Mouse (Mus musculus): ENCODE data around the gene Dpysl5.

Gene Dpysl5

DNA sequence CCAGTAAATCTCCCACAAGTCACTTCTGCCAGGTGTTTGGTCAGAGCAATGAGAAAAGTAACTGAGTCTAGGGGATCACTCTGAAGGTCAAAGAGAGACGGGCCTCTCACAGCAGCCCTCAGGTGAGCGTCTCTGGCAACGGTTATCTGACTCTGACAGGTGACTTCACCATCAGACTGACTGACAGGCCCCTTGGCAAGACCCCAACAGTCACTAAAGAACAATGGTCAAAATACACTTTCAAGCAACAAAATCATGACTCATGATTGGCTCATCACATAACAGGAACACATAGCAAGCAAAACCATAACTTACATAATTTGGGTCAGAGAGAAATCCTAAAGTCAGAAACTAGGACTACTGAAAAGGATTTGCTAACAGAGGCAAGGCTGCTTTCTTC, 9.5 kb upstream of the Dpysl5 start:
- no peak for DNase-seq (ENCODE audit: low spot score in 2 of 2)

DNA sequence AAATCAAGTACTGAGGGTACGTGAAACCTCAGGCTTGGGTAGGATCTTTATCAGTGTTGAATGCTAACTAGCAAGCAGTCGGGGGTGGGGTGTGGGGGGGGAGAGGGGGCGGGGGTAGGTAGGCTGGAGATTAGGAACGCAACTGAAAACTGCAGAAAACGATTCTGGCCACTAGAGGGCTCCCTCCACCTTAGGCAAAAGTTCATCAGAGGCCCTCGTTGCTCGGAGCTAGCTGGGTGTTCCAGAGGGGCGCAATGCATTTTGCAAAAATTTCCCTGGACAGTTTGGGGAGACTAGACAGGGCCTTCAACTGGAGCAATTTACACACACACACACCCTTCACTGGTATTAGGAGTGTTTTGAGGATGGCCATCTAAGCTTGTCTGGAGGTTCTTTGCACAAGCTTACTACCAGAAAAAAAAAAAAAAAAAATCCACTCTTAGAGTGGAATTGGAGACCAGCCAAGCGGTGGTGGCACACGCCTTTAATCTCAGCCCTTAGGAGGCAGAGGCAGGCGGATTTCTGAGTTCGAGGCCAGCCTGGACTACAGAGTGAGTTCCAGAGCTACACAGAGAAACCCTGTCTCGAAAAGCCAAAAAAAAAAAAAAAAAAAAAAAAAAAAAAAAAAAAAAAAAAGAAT, 1.5 kb upstream of the Dpysl5 start:
- peak; percentile 23 to 82 for DNase-seq (ENCODE audit: low spot score in 2 of 2)

DNA sequence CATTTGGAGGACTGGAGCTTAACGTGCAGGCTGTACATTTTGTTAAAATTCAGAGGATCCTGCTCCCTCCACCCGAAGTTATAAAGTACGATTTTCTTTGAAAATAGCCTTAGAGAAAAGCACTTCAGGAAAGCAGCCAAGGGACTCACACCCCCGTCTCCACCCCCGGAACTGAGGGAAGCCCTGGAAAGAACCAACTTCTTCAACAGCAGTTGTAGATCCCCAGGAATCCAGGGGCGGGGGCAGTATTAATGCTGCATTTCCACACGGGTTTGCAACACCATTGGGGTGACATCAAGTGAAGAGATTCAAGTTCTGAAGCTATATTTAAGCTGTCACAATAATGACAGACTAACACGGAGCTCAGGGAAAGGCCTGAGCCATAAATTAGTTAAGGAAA, 878 bp upstream of the Dpysl5 start:
- peak; percentile 40 to 74 for DNase-seq (ENCODE audit: low spot score in 2 of 2)

DNA sequence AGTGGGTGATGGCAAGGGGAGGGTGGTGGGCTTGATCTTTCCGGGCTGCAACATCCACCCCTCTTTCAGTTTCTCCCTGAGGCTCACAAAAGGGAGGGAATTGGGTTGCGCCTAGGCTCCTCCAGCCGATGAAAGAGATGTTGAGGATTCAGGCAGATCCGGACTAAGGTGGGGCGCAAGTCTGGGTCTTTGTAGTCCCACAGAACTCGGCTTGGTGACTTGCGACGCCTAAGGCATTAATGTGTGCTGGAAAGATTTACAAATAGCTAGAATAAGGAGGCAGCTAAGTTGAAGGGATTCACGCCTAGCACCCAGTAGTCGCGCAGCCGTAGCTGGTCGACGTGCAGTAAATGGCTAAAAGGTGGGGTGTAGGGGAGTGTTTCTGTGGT, 632 bp downstream of the Dpysl5 start:
- peak in 1 of 2 experiments; percentile 6 for DNase-seq (ENCODE audit: low spot score in 2 of 2)

DNA sequence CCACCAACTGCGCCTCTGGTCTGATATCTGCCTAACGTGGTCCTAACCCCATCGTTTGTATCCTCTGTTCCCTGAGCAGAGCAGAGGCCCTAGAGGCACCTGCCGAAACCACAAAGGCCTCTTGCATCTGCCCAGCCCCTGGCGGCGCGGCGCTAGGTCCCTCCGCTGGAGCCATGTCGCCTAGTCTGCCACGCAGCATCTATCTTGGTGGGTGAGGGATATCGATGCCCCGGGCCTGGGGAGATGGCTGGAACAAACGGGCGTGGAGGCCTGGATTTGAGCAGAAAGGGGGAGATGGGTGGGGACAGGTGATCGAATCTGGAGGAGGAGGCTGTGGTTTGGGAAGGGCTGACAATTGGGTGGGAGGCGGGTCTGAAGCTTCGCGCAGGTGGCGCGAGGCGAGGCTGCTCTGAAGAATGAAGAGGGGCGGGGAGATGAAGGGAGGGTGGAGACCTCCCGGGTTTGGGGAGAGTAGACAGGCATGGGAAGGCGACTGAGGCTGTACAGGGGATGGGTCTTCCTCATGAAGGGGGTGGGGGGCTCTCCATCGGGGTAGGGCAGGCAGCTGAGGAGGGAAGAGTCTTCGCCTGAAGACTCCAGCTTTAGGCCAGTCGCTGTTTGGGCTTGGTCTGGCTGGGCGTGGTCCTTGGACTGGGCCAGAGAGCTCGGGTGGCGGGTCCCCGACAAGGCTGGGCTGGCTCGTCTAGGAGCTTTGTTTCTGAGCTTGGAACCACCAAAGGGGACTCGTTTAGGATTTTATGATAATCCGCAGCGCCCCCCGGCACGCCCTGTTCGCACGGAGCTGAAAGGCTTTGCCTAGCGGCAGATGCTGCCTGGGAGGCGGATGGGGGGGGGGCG, 1.3 kb downstream of the Dpysl5 start:
- DNase-seq (ENCODE audit: low spot score in 2 of 2): peak in 1 of 2 experiments; percentile 15

DNA sequence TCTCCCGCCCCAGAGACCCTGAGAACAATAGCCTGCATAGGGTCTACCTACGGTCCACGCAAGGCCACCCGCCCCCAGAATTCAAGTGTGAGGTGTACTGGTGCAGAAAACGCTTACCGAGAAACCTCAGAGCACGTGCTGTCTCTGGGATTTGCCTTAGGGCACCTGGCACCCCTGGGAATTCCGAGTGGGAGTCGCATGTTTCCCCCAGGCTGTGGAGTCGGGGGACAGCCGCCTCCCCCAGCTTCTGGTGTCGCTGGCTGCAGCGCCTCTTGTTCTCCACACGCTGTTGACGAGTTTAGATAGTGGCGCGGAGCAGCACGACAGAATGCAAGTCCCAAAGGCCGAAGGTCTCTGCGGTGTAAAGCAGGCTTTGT, 1.9 kb downstream of the Dpysl5 start:
- peak in 1 of 2 experiments; percentile 8 for DNase-seq (ENCODE audit: low spot score in 2 of 2)

DNA sequence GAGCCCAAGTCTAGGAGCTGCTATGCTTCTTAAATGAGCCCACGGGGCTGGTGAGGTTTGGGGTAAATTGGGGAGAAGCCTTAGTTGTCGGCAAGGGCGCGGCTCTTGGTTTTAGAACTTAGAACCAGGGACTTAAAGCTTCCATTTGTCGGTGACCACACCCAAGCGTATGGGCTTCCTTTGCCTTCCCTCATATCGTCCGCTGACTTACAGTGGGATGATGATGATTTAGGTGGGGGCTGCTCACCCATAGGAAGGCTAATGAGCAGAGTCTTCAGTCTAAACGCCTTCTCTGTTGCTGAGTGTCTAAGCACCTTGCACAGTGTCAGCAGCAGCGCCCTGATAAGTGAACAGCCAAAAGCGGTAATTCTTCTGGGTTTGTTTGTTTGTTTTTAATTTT, 2.3 kb downstream of the Dpysl5 start:
- no peak for DNase-seq (ENCODE audit: low spot score in 2 of 2)

DNA sequence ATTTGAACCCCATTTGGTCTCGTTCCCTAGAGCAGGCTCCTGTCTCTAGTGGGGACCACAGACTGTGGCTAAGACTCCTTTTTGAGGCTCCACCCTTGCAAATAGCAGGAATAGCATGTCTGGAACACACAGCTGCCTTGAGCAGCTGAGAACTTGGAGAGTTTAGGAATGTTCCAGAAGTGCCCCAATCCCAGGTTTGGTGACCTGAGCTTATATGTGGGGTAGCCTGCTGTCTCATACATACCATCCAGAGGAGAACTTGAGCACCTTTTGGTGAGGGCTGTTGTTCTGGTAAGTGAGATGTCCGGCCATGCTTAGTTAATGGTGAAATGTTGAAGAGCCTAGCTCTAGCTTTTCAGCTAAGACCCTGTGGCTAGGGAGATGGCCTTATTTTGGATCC, 4.9 kb downstream of the Dpysl5 start:
- DNase-seq (ENCODE audit: low spot score in 2 of 2): no peak

DNA sequence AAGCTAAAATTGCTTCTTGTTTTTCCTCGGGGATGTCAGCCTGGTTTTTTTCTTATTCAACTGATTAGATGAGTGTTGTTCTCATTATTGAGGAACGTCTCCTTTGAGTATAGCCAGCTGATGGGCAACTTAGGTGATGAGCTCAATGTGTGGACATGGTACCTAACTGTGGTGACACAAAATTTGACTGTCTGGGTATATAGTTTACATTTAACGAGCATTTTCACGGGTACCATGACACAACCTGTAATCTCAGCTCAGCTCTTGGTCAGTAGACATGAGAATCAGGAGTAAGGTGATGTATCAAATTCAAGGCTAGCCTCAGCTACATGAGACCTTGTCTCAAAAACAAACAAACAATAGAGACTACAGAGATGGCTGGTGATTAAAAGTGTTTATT, 6.1 kb downstream of the Dpysl5 start:
- DNase-seq (ENCODE audit: low spot score in 2 of 2): no peak

DNA sequence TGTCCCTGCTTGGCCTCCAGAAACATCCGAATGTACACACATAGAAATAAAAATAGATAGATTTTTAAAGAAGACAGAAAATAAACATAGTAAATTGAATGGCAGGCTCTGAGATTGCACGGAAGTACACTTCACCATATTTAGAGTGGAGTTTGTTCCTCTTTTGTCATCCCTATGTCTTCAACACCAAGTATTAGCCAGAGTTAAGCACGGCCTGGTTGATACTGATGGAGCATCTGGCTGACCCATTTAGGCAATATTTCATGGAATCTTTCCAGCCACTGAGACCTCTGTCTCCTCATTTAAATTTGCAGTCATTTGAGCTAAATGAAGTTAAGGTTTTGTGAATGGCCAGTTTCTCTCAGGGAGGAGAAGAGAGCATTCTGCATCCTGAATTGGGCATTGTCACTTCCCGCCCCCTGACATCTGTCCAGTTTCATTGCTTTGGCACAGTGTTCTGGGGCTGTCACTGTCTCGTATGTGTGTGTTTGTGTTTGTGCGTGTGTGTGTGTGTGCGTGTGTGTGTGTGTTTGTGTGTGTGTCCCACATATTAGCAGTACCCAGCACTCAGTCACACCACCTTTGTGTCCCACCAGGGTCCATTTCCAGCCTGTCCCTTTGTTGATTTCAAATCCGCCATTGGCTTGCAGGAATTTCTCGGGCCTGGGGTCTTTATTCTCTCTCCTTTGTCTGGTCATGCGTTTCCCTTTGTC, 6.8 kb downstream of the Dpysl5 start:
- DNase-seq (ENCODE audit: low spot score in 2 of 2): peak in 1 of 2 experiments; percentile 25

DNA sequence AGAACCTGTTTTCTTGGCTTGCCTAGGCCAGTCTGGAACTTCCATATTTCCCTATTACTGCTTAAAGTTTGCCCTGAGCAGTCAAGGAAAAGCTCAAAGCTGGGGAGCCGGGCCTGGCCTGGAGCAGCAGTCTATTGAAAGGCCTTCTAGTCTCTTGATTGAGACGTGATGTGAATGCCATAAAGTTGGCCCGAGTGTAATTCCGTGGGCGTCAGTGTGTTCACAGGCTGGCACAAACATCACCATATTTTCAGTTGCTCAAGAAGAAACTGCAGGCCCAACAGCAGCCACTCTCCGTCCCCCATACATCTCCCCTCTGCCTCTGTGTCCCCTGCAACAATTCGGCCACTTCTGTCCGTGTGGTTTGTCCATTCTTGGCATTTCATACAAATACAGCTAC, 10.6 kb downstream of the Dpysl5 start:
- DNase-seq (ENCODE audit: low spot score in 2 of 2): no peak

DNA sequence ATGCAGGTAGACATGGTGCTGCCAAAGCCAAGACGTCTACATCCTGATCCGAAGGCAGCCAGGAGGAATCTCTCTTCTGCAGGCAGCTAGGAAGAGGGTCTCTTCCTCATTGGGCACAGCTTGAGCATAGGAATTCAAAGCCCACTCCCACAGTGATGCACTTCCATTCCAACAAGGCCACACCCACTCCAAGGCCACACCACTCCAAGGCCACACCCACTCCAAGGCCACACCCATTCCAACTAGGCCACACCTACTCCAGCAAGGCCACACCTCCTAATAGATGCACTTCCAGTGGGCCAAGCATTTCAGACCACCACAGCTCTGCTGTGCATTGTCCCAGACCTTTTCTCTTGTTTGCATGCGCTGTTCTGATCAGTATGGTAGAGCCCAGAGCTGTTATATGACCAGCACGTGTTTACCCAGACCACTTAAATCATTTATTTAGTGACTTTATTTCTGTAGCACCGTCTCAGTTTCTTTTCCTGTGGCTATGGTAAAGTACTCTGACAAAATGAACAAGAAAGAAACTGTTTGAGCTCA, 14.9 kb downstream of the Dpysl5 start:
- no peak for DNase-seq (ENCODE audit: low spot score in 2 of 2)

DNA sequence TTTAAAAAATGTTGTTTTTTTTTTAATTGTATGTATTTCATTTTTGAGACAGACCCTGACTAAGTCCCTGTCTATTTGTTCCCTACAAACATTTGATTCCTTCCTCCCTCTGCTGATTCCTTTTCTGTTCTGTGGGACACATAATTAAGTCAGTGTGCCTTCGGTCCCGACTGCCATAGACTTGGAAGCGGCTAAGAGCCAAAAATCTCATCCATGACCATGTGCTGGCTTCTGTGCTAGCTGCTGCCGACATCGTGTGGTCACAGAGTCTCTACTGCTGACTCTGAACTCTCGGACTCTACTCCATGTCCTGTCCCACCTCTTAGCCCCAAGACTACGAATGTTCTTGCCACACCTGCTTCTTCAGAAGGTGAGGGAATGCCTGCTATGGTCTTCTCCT, 21.1 kb downstream of the Dpysl5 start:
- no peak for DNase-seq (ENCODE audit: low spot score in 2 of 2)

DNA sequence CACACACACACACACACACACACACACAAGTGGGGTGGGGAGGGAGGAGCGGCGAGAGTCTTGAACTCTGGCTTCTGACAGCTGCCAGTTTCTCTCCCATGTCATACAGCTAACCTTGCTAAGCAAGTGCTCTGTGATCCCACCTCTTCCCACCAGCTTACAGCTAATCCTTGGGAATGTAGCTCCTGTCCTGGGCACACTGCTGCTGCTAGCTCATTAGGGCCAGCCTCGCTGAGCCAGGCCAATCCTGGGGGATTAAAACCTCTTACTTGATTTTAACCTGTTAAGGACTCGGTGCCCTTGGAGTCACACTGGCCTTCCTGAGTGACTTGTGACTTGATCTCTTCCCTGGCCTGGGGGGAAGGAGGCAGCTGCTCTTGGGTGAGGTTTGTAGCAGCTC, 23.3 kb downstream of the Dpysl5 start:
- no peak for DNase-seq (ENCODE audit: low spot score in 2 of 2)

DNA sequence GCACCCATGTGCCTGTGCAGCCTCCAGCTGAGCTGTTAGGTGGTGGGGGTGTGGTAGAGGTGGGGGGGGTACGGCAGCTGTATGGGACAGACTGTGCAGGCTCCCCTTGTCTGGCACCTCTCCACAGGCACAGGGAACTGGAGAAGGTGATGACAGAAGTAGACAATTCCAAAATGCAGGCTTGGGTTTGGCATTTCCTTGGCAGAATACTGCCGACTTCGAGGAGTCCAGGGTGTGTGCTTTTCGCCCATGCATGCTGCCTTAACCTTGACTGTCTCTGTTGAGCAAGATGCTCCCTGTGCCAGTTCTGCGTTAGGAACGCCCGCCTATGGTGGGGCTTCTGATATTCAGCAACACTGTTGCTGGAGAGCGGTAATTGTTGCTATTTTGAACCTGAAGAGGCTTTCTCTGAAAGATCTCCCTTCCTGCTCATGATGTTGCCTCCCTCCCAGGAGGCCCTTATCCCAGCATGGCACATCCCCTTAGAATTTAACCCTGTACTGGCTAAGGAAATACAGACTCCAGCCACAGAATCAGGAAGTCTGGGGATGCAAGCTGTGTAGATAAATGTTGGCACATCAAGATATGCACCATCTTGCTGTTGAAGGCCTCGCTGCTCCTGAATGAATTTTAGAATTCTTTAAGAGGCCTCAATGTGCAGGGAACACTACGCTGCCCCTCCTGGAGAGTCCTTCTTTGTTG, 26.9 kb downstream of the Dpysl5 start:
- peak in 1 of 2 experiments; percentile 13 for DNase-seq (ENCODE audit: low spot score in 2 of 2)

DNA sequence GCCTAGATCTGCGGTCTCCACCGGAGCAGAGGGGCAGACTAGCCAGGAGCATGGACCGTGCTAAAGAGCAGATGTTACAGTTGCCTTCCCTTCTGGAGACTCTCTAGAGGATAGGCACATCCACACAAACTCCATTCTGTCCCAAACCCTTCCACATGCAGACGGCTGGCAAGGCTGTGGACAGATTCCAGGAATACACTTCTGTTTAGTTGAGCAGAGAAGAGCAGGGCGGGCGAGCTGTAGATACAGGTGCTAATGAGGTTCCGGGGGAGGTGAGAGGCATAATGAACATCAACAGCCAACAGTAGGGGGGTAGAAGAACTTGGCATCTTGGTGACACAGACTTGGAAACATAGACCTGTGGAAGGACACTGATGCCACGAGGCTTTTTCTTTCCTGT, 28.2 kb downstream of the Dpysl5 start:
- DNase-seq (ENCODE audit: low spot score in 2 of 2): peak in 1 of 2 experiments; percentile 41

DNA sequence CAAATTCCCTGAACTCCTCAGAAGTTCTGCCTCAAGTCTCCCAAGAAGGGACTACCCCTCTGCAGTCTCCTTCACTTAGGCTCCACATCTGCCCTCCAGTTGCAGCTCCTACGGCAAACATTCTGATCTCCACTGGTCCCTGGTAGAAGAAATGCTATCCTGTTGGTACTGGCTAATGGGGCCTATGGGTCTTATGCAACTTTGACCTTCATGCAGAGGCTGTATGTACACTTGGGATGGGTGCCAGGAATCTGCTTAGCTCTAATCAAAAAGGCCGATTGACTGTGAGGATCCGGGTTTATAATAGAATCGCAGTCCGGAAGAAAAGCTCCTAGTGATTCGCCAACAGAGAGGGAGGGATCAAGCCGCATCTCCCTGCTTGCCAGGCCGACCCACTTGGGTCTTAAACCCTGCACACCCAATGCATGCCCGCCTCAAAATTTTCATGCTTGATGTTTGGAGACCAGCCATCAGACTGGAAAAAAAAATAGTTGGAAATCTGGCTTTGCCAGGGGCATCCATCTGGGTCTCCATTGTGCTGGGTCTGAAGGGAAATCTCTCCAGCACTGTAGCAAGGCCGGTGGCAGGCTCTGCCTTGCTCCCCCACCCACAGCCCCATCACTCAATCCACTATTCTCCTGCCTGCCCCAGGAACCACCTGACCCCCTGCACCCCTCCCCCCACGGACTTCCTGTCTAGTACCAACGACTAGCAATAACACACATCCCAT, 38.4 kb downstream of the Dpysl5 start:
- no peak for DNase-seq (ENCODE audit: low spot score in 2 of 2)

DNA sequence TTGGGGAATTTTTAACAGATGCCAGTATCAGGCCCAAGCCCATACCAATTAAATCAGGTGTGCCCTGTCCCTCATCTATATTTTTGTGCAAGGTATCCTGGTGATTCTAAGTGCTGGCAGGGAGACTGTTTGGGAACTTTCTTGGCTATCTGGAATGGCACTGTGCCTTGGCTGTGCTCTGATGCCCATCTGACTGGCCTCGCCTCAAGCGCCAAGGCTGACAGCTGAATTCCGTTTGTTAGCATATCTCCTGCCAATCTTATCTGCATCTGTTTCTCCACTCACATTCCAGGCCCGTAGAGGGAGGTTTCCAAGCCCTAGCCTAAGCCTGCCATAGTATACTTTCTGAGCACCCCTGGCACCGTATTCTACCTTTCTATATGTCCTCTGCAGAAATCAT, 39.7 kb downstream of the Dpysl5 start:
- no peak for DNase-seq (ENCODE audit: low spot score in 2 of 2)

DNA sequence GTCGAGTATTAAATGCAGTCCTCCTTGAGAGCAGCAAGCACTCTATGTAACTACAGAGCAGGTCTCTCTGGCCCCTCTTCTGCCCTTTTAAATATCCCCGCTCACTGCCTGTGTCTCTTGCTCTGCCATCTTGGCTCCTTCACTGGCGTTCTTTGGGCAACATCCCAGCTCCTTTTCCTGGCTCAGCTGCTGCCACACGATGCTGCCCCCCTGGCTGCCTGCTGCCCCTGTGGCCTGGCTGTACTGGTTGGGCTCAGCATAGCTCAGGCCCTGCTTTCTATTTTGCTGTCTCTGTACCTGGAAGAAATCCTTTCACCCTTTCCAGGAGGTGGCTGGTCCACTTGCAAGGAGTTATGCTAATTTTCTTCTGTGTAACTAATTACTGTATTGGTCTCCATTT, 41.8 kb downstream of the Dpysl5 start:
- no peak for DNase-seq (ENCODE audit: low spot score in 2 of 2)

DNA sequence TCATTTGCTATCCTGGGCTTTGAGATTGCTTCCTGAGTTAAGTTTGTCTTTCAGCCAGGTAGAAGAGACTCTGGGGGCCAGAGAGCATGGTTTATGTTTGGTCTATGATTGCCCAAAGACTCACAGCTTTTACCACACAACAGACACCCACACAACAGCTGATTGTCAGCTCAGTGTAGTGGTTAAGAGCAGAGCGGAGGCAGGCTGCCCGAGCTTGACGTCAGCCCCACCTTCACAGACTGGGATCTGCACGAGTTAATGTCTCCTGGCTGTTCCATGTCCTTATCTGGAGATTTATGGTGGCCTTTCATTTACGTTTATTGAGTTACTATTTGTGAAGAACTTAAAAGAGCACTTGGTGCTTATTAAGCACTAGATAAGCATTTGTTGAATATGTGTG, 43.9 kb downstream of the Dpysl5 start:
- peak in 1 of 2 experiments; percentile 44 for DNase-seq (ENCODE audit: low spot score in 2 of 2)

Measured in left cerebral cortex, adult 9 months (tissue).